8 mouse cellular contexts compared by ENCODE assay signal in genomic region chr11:104315703-104316102, GRCm38 (mm10).
DNase-seq lines count a peak whose midpoint lies in the region; ATAC-seq and TF ChIP-seq lines count a peak whose summit lies in the region.
"Had no signal": no experiment of that assay in that cellular context is flagged by ENCODE, and none has a peak within 500 bp of the region (broad histone marks: within the 10 kb centered on the region; RNA-seq: fewer than 3 reads in every experiment).

No protein-coding gene starts in this region.

- H3K4me1 ChIP-seq in G1E (ENCODE audit: insufficient read depth, low read depth, low read length) = peaks cover 74% of the 10 kb centered on the region

- DNase-seq in CD4-positive, CD25-positive, alpha-beta regulatory T cell, adult 2 months (ENCODE audit: low read depth, low spot score) = peak; percentile 93
- DNase-seq in G1E (ENCODE audit: low spot score) = peak; percentile 56
- peak; percentile 88 for DNase-seq in c-Kit-positive CD71-positive TER-119-positive erythroid progenitor cells, embryonic 14.5 days (ENCODE audit: low spot score)
- DNase-seq in forelimb bud, embryonic 11.5 days (ENCODE audit: low read depth, low spot score) = peak; percentile 90
- peak; percentile 79 for DNase-seq in kidney, postnatal 14 days
- peak; percentile 87 for DNase-seq in lung, postnatal 14 days
- DNase-seq in skeletal muscle tissue, adult 2 months (ENCODE audit: low read depth, low spot score) = peak; percentile 79

- peaks cover 8% of the 10 kb centered on the region for H3K36me3 ChIP-seq in G1E (replicated peaks)
- H3K36me3 ChIP-seq: lung, embryonic 15.5 days had no signal

- ATAC-seq in G1E (ENCODE audit: extremely low read depth, insufficient number of reproducible peaks, low FRiP score, poor library complexity, severe bottlenecking) = no peak

- H3K4me3 ChIP-seq in G1E (ENCODE audit: low read depth, low read length) = no peak overlapping the region
- H3K4me3 ChIP-seq: lung, embryonic 15.5 days had no signal

- no peaks in the 10 kb centered on the region for H3K27me3 ChIP-seq in G1E (ENCODE audit: insufficient read depth, low read length)
- H3K27me3 ChIP-seq: lung, embryonic 15.5 days had no signal

- peak; percentile 100 for TF ChIP-seq CTCF in G1E (IDR thresholded peaks at IDR 0.05; ENCODE audit: low read depth, low read length)

- H3K9me3 ChIP-seq in G1E (replicated peaks) = no peaks in the 10 kb centered on the region
- H3K9me3 ChIP-seq: lung, embryonic 15.5 days had no signal
